Mouse (Mus musculus): ENCODE data around the gene Lenep. TPM values are rescaled to one million over a fixed set of nuclear protein-coding genes. Genes with fewer than 3 reads are reported as not detected.
A peak's percentile ranks its signal among the peaks of the same experiment; 100 is the strongest.

Gene Lenep
- total and polyA plus RNA-seq, 3 experiments = not detected

GRCm38 (mm10) chr3:89391663-89392511 lies 10.7 kb downstream of the Lenep start (continued):
- no peak for TF ChIP-seq MAFK (IDR thresholded peaks at IDR 0.05; ENCODE audit: borderline replicate concordance, low read depth, low read length)
- no peak for TF ChIP-seq KAT2A (conservative IDR thresholded peaks at IDR 0.05; ENCODE audit: low read depth, low read length)
- TF ChIP-seq MXI1 (IDR thresholded peaks at IDR 0.05; ENCODE audit: low read depth, low read length) = peak; percentile 63
- TF ChIP-seq JUND (IDR thresholded peaks at IDR 0.05; ENCODE audit: low read depth, low read length) = no peak
- no peak for TF ChIP-seq ZC3H11A (IDR thresholded peaks at IDR 0.05; ENCODE audit: low read depth, low read length)
- no peak for TF ChIP-seq ZNF384 (IDR thresholded peaks at IDR 0.05; ENCODE audit: low read depth, low read length)
- TF ChIP-seq EP300 (IDR thresholded peaks at IDR 0.05; ENCODE audit: low read depth in 1 of 2, low read length in 2 of 2) = no peak
- TF ChIP-seq POLR2A (IDR thresholded peaks at IDR 0.05; ENCODE audit: control insufficient read depth in 1 of 2, insufficient read depth in 1 of 2, low read depth in 1 of 2, low read length in 2 of 2, poor library complexity in 1 of 2) = peak in 1 of 2 experiments; percentile 27; a peak in 2 of 4 replicates
- TF ChIP-seq CTCF (IDR thresholded peaks at IDR 0.05 in 2 of 3, conservative IDR thresholded peaks at IDR 0.05 in 1 of 3; ENCODE audit: control insufficient read depth in 1 of 3, insufficient read depth in 1 of 3, low read depth in 2 of 3, low read length in 3 of 3, poor library complexity in 1 of 3, severe bottlenecking in 1 of 3) = no peak
- TF ChIP-seq MEF2A (IDR thresholded peaks at IDR 0.05; ENCODE audit: extremely low read depth, insufficient replicate concordance, low read depth, low read length, poor library complexity, severe bottlenecking) = no peak
- TF ChIP-seq MAX (IDR thresholded peaks at IDR 0.05; ENCODE audit: low read length) = peak; percentile 42; the same call in 1 of the 2 replicates
- TF ChIP-seq TCF12 (IDR thresholded peaks at IDR 0.05; ENCODE audit: low read depth, low read length) = peak; percentile 36; the same call in 1 of the 2 replicates
- TF ChIP-seq MYB (IDR thresholded peaks at IDR 0.05; ENCODE audit: low read depth, low read length) = no peak
- TF ChIP-seq USF2 (IDR thresholded peaks at IDR 0.05; ENCODE audit: borderline replicate concordance in 1 of 2, insufficient read depth in 1 of 2, low read depth in 1 of 2, low read length in 2 of 2) = no peak

- H3K79me2 ChIP-seq (ENCODE audit: control insufficient read depth, insufficient read depth, low read length, poor library complexity) = peaks cover 16% of the 10 kb centered on the region
- no peaks in the 10 kb centered on the region for H3K27me3 ChIP-seq (ENCODE audit: control insufficient read depth in 1 of 2, insufficient read depth in 2 of 2, low read length in 2 of 2)
- peak overlapping the region; percentile 82 for H3K27ac ChIP-seq (ENCODE audit: control insufficient read depth, low read depth, low read length)
- peaks cover 11 to 39% of the 10 kb centered on the region in 2 experiments for H3K4me1 ChIP-seq (ENCODE audit: control insufficient read depth in 1 of 2, insufficient read depth in 2 of 2, low read length in 2 of 2)
- H3K36me3 ChIP-seq (ENCODE audit: control insufficient read depth in 1 of 2, insufficient read depth in 2 of 2, low read length in 2 of 2) = peaks cover 0 to 30% of the 10 kb centered on the region in 2 experiments; a peak in 2 of 4 replicates
- peak; percentile 72 for DNase-seq (ENCODE audit: low read depth, low spot score)
- peak overlapping the region; percentile 83 for H3K9ac ChIP-seq (ENCODE audit: control insufficient read depth, low read depth, low read length, poor library complexity, severe bottlenecking)
- TF ChIP-seq RCOR1 (IDR thresholded peaks at IDR 0.05; ENCODE audit: low read depth, low read length) = 0 out of 2 replicates have a peak, but pooled peaks have one; percentile 13
- TF ChIP-seq ZNF384 (IDR thresholded peaks at IDR 0.05; ENCODE audit: low read depth, low read length) = no peak
- peak; percentile 7; the same call in 1 of the 2 replicates for TF ChIP-seq SIN3A (IDR thresholded peaks at IDR 0.05; ENCODE audit: low read length)
- TF ChIP-seq KAT2A (conservative IDR thresholded peaks at IDR 0.05; ENCODE audit: low read depth, low read length) = no peak
- 0 out of 2 replicates have a peak, but pooled peaks have one; percentile 20 for TF ChIP-seq ELF1 (IDR thresholded peaks at IDR 0.05; ENCODE audit: low read depth, low read length)
- peak; percentile 3; the same call in 1 of the 2 replicates for TF ChIP-seq TCF12 (IDR thresholded peaks at IDR 0.05; ENCODE audit: low read depth, low read length)
- 0 out of 2 replicates have a peak, but pooled peaks have one; percentile 13 for TF ChIP-seq BHLHE40 (IDR thresholded peaks at IDR 0.05; ENCODE audit: borderline replicate concordance, low read depth, low read length)
- no peak for TF ChIP-seq ZKSCAN1 (IDR thresholded peaks at IDR 0.05; ENCODE audit: low read depth, low read length)
- no peak for TF ChIP-seq MYC (IDR thresholded peaks at IDR 0.05; ENCODE audit: low read depth, low read length)
- TF ChIP-seq EP300 (IDR thresholded peaks at IDR 0.05; ENCODE audit: low read depth in 1 of 2, low read length in 2 of 2) = peak; percentile 4 to 42; a peak in 2 of 4 replicates
- no peak; the same call in 1 of the 2 replicates for TF ChIP-seq MXI1 (IDR thresholded peaks at IDR 0.05; ENCODE audit: low read depth, low read length)
- peak overlapping the region; percentile 86 to 94 for H3K4me3 ChIP-seq (ENCODE audit: control insufficient read depth in 1 of 2, insufficient read depth in 1 of 2, low read depth in 2 of 2, low read length in 2 of 2)
- H3K9me3 ChIP-seq (replicated peaks; ENCODE audit: insufficient read depth, low read length) = no peaks in the 10 kb centered on the region
Measured at GRCm38 (mm10) chr3:89390699-89391662, 11.6 kb downstream of the Lenep start.
